Comparison of ENCODE assay signal across 8 mouse cellular contexts in genomic region chr7:19239423-19239822, GRCm38 (mm10). TPM values are rescaled to one million over a fixed set of nuclear protein-coding genes. Genes with fewer than 3 reads are reported as not detected.
DNase-seq lines count a peak whose midpoint lies in the region; ATAC-seq lines count a peak whose summit lies in the region.

No protein-coding gene starts in this region.

- H3K4me2 ChIP-seq in hindbrain, embryonic 15.5 days = no peak overlapping the region

- DNase-seq in T-cell, adult 2 months (ENCODE audit: low spot score) = peak; percentile 88
- peak; percentile 93 to 97 for DNase-seq in cerebellum, postnatal 36 days
- DNase-seq in frontal cortex, postnatal 36 days (ENCODE audit: low spot score in 2 of 2) = peak; percentile 93 to 95
- peak; percentile 87 to 89 for DNase-seq in layer of hippocampus, postnatal 36 days
- DNase-seq in lung, postnatal 25 days (ENCODE audit: low spot score) = peak; percentile 91
- peak; percentile 76 for DNase-seq in retina, postnatal 7 days (ENCODE audit: low read depth, low spot score)
- DNase-seq in urinary bladder, adult 18-20 months (ENCODE audit: low spot score in 2 of 2) = peak; percentile 81 to 84

- no peaks in the 10 kb centered on the region for H3K27me3 ChIP-seq in hindbrain, embryonic 15.5 days

- ATAC-seq in hindbrain, embryonic 15.5 days (ENCODE audit: low FRiP score, low read depth) = peak; percentile 90

- peaks cover 12% of the 10 kb centered on the region; the same call in 1 of the 2 replicates for H3K4me1 ChIP-seq in hindbrain, embryonic 15.5 days (replicated peaks)

- 0% methylated on average over 1 of the region's 1 CpGs for WGBS in hindbrain, embryonic 15.5 days

- 0 out of 2 replicates have a peak overlapping the region, but pooled peaks have one; percentile 10 for H3K27ac ChIP-seq in hindbrain, embryonic 15.5 days (replicated peaks)

- H3K4me3 ChIP-seq in hindbrain, embryonic 15.5 days = no peak overlapping the region

- H3K9me3 ChIP-seq in hindbrain, embryonic 15.5 days = no peaks in the 10 kb centered on the region

- H3K9ac ChIP-seq in hindbrain, embryonic 15.5 days = no peak overlapping the region

- H3K36me3 ChIP-seq in hindbrain, embryonic 15.5 days = no peaks in the 10 kb centered on the region

RNA-seq across cellular contexts. Expression of gene Opa3, which starts 11.3 kb away (rescaled TPM):
- 38.5 and 41.8 TPM in 2 replicates for polyA plus RNA-seq in hindbrain, embryonic 15.5 days (2015; fragmentation: Nextera tagmentation; extraction: Ambion mirVana)
- total RNA-seq in layer of hippocampus, postnatal 36 days (2021) = 10 to 100 TPM; 40.5 to 40.8 TPM

RNA-seq across cellular contexts. Expression of gene Gpr4, which starts 27.1 kb away (rescaled TPM):
- 2.7 and 3.8 TPM in 2 replicates for polyA plus RNA-seq in hindbrain, embryonic 15.5 days (2015; fragmentation: Nextera tagmentation; extraction: Ambion mirVana)
- total RNA-seq in layer of hippocampus, postnatal 36 days (2021) = 1 to 10 TPM; 2.4 to 2.5 TPM

RNA-seq across cellular contexts. Expression of gene Vasp, which starts 32.2 kb away (rescaled TPM):
- polyA plus RNA-seq in hindbrain, embryonic 15.5 days (2015; fragmentation: Nextera tagmentation; extraction: Ambion mirVana) = 41.5 and 42.1 TPM in 2 replicates
- 10 to 100 TPM; 15.2 to 21.2 TPM for total RNA-seq in layer of hippocampus, postnatal 36 days (2021)

RNA-seq across cellular contexts. Expression of gene Ppm1n, which starts 40.4 kb away (rescaled TPM):
- polyA plus RNA-seq in hindbrain, embryonic 15.5 days (2015; fragmentation: Nextera tagmentation; extraction: Ambion mirVana) = 0.96 and 1.2 TPM in 2 replicates
- under 1 TPM; 0.20 to 0.33 TPM for total RNA-seq in layer of hippocampus, postnatal 36 days (2021)

RNA-seq across cellular contexts. Expression of gene Rtn2, which starts 43.0 kb away (rescaled TPM):
- polyA plus RNA-seq in hindbrain, embryonic 15.5 days (2015; fragmentation: Nextera tagmentation; extraction: Ambion mirVana) = 112 and 130 TPM in 2 replicates
- 10 to 100 TPM; 89.7 to 91.3 TPM for total RNA-seq in layer of hippocampus, postnatal 36 days (2021)
